Mouse (Mus musculus): ENCODE measurements at regions not wholly inside any gene's neighbourhood (a gene's known extent, or its start where the extent isn't known, plus 50 kb on each side); places are given as distances from the start of the nearest gene placed in this dataset.
"Not testable (repeated sequence)": the region's sequence is repeated elsewhere in the genome, so short reads cannot be mapped to it uniquely, and the experiment has no call there.

DNA sequence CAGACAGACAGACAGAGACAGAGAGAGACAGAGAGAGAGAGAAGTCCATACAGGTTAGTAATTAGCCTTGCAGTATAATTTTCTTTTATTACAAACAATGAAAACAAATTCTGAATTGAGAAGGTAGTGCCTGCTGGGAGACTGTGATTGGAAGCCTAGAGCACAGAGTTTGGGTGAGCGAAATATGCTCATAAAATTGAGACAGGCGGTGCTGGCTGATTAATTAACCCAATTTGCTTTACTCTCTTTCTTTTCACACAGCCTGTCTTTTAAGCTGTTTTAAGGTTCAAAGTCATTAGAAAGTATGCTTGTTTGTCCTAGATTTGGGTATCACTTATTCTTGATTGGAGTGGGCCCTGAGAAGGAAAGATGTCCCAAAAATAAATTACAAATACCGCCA, 816.1 kb downstream of the Car8 start:
- no peak for DNase-seq (ENCODE audit: low spot score in 2 of 2)

DNA sequence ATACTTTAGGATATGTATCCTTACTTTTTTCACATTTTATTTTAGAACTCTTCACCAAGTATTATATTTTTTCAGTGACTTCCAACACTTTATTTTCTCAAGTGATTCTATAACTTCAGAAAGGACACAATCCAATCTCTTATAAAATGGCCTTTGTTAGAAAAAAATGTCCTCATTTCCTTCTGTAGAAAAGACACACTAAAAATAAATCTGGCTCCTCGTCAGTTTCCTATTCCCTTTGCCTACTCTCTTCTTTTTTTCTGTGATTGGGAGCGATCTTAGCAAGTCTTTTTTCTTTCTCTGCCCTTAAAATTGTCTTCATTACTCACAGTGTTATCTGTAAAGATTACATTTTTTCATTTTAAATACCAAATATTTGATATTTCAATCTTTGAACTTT, 824.5 kb downstream of the Car8 start:
- DNase-seq (ENCODE audit: low spot score in 2 of 2): no peak

DNA sequence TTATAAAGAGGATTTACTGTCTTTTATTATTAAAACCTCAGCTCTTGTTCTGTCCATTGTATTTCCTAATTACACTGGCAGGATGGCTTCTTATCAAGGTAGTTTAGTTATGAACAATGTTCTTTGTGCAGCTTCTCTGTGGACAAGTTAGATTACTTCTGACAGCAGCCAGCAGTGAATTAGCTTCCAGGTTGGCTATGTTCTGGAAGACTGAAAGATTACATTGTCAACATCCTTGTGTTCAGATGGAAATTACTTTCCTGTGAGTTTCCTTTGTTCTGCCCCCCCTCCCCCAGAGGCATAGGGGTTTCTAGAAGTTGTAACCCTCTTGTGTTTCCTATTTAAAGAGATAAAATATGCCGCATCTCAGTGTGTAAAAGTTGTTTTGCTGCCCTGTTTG, 846.1 kb downstream of the Car8 start:
- DNase-seq (ENCODE audit: low spot score in 2 of 2): no peak

DNA sequence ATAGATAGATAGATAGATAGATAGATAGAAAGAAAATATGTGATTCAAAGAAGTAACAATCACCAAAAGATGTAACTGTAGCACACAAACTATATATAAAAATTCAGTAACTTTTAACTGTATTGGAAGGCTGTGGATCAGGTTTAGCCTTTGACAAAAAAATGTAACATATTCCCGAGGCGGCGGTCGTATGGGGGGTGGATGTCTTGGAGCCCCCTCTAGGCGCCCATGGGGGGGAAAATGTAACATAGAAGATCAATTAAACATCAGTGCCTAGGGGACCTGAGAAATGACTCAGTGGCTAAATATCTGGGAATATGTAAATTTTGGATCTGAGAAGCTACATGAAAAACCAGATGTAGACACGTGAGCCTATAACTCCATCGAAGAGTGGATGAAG, 847.2 kb downstream of the Car8 start:
- DNase-seq (ENCODE audit: low spot score in 2 of 2): no peak

DNA sequence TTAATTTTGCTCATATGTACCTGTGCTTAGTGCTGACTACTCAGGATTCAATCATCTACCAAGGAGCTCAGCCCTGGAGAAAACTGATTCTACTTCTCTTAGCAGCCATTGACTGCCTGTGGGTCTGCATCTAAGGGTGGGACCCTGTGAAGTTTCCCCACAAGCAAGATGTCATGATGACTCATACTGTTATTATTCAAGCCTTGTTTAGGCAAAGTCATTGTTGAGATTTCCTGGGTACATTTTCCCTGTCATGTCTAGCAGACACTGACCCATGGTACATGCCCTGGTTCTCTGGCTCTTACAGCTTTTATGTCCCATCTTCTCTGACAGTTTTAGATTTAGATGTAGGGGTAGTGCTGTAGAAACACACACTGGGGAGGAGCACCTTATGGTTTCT, 853.8 kb downstream of the Car8 start:
- no peak for DNase-seq (ENCODE audit: low spot score in 2 of 2)

DNA sequence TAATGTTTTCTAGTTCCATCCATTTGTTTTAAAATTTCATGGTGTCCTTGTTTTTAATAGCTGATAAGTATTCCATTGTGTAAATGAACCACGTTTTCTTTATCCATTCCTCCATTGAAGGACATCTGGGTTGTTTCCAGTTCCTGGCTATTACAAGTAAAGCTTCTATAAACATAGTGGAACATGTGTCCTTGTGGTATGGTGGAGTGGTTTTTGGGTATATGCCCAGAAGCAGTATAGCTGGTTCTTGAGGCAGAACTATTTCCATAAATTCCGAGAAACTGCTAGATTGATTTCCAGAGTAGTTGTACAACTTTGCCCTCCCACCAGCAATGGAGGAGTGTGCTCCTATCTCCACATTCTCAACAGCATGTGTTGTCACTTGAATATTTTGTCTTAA, 858.8 kb downstream of the Car8 start:
- no peak for DNase-seq (ENCODE audit: low spot score in 2 of 2)

DNA sequence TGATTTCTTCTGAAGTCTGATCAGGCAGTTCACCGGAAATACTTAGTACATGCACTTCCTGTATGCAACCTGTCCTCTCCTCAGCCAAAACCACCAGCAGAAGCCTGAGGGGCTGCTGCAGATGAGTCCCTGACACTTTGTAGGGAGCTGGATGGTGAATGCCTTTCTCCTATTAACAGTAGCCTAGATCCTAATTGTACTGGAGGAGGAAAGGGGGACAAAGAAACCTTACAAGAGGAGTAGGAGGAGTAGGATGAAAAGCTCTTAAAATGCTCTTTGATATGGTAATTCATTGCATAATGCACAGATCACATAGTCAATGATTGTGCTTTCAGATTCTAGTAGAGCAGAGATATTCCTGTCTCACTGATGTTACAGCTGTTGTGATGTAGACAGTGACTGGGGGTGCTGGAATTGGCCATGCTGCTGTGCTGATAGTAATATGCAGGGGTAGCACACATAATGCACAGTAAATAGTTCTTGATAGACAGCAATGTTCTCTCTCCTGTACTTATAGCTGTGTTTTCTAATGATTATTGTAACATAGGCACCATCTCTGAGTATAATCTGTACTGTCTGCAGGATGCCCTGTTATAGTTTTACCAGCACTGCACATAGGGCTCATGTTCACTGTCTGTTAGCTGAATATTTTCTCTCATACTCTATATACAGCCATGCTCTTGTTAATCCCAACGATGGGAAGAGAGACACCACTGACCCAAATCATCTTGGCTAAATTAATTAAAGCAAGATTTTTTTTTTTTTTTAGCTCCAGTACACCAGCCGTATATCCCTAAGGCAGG, 874.4 kb downstream of the Car8 start:
- peak in 1 of 2 experiments; percentile 4 for DNase-seq (ENCODE audit: low spot score in 2 of 2)

DNA sequence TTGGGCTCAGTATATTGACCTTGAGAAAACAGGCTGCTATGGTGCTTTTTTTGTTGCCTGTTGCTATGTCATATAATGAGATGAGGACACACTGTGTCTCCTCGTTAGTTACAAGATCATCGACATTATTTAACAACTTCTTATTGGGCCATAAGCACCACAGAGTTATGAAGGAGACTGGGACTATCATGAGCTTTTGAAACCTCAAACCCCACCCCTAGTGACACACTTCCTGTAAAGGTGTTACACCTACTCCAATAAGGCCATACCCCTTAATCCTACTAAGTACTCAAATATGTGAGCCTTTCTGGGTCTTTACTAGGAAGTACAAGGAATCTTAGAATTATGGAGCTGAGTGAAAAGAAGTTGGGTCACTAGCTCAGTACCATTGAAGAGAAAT, 875.3 kb downstream of the Car8 start:
- no peak for DNase-seq (ENCODE audit: low spot score in 2 of 2)

DNA sequence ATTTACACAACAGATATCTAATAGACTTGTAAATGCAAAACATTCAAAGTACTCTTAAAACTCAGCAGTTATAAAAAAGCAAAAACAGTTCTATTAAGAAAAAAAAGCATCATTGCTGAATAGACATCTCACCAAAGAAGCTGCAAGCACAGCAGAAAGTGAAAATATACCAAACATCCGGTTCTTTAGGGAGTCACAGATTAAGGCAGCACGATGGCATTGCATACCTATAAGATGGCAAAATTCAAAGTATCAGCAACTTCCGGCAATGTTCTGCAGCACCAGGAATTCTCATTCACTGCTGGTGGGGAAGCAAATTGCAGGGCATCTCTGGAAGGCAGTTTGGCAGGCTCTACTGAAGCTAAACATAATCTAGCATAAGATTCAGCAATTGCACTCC, 882.6 kb downstream of the Car8 start:
- no peak for DNase-seq (ENCODE audit: low spot score in 2 of 2)

DNA sequence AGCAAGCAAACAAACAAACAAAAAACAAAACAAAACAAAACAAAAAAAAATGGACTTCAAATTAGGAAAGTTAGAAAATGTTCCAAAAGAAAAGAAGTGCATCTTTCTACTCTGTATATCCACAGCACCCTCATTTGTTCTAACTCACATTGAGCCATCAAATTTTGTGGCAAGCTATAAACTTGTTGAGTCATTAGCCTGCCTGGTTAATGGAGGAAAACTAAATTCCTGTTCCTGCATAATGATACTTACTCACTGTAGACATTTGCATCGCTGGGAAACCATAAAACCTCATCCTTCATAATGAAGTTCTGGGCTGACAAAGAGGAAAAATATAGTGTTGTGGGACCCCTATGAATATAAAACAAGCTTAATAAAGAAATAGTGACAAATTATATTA, 891.5 kb downstream of the Car8 start:
- DNase-seq (ENCODE audit: low spot score in 2 of 2): no peak

DNA sequence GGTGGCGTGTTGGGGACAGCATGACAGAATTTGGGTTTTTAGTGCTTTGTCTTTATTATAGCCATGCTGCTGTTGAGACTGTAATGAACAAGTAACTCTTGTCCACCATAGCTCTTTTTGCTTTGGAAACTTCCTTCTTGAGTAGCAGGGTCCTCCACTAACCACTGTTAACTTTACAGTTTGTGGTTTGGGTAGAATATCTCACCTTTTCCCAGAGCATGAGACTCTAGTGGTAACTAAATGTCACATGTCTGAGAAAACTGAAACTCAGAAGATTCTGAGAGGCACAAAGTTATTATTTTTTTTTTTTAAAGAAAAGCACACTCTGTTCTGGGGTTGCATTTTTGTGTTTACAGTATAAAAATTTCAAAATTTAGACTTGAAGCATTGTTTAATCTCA, 897.7 kb downstream of the Car8 start:
- DNase-seq (ENCODE audit: low spot score in 2 of 2): peak in 1 of 2 experiments; percentile 36

DNA sequence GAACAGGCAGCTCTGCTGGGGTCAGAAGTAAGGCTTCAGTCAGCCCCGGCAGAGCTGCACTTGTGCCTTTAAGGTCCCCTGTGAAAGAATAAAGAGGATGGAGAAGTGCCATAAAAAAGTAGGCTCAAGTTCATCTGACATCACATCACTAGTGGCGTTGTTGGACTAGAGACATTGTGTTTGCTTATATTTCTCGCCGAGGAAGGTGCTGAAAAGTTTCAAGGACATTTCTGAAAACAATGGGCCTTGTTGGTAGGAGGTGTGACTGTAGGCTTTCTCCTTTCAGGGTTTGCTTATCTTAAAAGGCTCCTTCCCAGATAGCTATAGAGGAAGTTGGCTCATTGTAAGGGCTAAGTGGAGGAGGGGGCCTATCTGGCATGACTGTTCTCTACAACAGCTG, 924.6 kb downstream of the Car8 start:
- no peak for DNase-seq (ENCODE audit: low spot score in 2 of 2)

DNA sequence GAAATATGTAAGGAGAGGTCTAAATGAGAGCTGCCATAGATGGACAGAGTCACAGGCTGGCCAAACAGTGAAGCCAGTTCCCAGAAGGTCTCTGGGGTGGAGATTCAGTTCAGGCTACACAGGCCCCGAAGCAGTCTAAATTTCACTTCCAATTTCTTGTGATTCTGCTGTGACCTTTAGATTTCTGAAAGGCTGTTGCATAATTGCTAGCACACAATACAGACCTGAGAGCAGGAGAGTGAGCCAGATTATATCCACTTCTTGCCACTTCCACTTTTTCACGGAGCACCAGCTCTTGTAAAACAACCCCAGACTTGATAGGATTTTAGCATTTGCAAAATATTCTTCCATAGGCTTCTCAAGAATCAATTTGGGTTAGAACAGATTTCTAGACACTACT, 925.6 kb downstream of the Car8 start:
- no peak for DNase-seq (ENCODE audit: low spot score in 2 of 2)

DNA sequence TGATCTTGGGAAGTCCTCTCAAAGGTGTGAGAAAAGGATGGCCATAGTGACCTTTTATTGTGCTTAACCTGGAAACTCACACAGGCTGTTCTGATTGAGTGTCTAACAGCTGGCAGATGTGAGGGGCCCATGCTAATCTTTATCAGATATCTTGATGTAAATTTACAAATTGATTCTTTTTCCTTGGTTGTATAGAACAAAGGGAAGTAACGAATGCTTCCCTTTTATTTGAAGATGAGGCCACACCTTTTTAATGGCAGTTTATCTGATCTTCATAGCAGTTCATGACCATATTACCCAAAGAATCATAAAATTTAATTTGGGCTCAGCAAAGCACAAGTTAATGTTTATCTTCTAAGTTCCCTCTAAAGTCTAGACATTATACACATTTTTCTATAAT, 926.7 kb downstream of the Car8 start:
- no peak for DNase-seq (ENCODE audit: low spot score in 2 of 2)

DNA sequence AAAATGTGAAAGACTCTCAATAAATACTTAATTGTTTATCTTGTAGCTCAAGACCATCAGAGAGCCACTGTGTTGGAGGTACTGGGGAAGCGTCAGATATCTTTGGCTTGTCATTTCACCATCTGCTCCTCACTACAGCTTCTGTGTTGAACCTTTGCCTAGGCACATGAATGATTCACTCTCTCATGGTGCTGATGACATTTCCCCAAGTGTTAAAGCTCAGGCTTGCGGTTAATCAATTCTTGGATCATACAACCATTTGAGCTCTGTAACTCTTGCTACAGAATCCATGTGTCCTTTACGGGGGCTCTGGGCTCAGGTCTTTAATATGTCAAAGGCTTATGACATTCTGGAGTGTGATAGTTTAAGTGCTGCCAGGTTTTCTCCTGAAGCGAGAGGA, 969.8 kb downstream of the Car8 start:
- no peak for DNase-seq (ENCODE audit: low spot score in 2 of 2)

DNA sequence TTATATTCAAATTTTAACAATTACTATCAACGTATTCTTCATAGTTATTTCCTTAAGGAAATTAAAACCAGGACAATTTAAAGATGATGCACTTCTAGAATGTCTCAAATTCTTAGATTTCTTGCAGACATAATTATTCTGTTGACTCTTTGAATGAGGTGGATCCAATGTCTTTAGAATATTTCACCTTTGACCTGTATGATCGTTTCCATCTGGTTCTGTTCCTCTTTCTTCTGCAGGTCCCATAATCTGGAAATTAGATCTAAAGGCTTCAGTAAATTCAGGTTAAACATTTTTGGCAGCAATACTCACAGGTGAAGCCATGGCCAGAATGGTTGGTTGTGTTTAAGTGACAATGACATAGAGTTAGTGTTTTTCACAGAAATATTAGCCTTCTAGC, 982.4 kb downstream of the Car8 start:
- DNase-seq (ENCODE audit: low spot score in 2 of 2): no peak

DNA sequence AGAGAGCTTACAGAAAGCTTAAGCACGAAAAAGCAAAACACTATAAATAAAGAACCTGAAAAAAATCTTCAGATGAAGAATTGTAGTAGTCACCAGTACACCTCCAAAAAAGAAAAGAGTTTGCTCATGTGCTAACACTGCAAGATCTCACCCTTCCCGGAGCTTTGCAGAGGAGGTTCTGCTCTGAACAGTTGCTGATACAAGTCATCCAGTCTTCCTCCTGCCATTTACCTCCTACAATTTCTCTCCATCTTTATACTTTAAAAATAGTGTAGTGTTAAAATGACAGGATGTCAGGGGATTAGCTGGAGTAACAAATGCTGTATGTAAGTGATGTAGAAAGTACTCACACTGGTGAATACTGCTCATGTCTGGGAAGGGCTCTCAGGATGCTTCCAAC, 985.2 kb downstream of the Car8 start:
- no peak for DNase-seq (ENCODE audit: low spot score in 2 of 2)

DNA sequence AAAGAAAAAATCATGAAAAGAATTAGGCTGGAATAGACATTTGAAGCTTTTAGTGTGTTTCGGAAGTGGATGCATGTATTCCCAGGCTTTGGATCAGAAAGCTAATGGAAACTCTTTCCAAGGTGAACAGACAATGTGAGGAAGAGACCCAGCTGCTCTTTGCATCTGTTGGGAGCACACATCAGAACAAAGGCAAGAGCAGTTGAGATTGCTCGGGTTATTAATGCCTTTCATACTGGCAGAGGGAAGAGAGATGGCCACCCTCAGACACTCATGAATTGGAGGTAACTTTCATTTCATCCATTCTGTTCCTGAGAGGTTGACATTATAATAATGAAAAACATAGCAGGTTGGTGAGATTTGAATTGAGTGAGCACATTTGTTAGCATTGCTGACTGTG, 987.2 kb downstream of the Car8 start:
- no peak for DNase-seq (ENCODE audit: low spot score in 2 of 2)

DNA sequence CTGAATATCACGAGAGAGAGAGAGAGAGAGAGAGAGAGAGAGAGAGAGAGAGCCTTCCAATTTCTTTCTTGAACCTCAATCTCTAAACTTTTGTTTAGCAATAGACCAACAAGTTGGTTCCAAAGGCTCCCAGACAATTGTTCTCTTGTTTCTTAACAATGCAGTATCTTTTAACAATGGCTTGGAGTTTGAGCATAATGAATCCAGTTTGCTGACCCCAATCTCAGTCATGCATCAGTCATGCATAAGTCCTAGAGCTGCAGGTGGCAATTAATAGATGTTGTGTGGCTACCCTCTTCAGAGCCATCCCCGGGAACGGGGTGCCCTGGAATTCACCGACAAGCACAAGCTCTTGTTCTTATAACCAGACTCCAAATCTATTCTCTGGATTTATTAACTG, 991.0 kb downstream of the Car8 start:
- no peak for DNase-seq (ENCODE audit: low spot score in 2 of 2)

DNA sequence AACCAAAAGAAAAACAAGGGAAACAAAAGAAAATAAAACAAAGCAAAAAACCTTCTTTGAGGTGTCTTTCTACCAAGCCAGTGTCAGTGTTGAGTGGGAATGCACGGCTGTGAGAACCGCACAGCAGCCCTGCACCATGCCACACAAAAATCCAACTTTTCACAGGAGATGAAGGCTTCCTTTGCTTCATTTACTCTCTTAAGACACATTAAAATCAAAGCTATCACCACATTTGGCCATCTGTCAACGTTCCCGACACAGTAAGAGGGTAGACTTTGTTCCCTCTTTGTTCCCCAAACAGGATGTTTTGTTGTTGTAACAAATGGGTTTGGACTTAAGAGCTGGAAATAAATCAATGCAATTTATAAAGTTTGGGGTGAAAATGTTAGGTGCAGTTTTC, 991.6 kb downstream of the Car8 start:
- no peak for DNase-seq (ENCODE audit: low spot score in 2 of 2)

DNA sequence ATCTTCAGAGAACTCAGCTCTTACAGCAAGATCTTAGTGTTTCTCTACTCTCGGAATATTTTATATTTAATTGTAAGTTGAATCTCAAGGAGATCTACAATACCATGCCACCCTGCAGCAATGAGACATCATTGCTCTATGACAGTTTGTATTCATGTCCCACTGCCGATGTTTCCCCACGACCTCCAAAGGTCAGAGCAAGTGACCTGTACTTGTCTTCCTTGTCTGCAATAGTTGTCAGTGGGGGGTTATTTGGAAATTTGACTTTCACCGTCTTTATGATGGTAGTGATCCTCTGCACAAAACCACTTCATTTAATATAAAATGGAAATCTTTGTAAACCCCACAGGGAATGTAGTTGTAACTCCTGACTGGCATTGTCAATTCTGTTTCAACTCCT, 992.0 kb downstream of the Car8 start:
- DNase-seq (ENCODE audit: low spot score in 2 of 2): no peak

DNA sequence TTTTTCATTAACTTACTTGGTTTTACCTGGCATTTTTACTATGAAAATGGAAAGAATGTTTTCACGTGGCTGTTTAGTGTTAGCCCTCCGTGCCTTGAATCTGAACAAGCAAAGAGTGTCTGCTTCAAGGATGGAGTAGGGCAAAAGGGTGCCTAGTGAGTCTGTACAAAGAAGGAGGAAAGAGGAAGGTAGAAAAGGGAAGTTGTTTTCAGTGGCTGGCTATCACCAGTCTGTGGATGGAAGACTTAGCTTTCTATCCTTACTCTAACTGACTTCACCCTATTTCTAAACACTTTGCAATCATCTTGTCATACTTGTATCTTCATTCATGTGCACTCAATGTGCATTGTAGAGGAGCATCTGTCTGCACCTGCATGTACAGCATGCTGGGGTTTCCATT, 993.2 kb downstream of the Car8 start:
- DNase-seq (ENCODE audit: low spot score in 2 of 2): no peak

DNA sequence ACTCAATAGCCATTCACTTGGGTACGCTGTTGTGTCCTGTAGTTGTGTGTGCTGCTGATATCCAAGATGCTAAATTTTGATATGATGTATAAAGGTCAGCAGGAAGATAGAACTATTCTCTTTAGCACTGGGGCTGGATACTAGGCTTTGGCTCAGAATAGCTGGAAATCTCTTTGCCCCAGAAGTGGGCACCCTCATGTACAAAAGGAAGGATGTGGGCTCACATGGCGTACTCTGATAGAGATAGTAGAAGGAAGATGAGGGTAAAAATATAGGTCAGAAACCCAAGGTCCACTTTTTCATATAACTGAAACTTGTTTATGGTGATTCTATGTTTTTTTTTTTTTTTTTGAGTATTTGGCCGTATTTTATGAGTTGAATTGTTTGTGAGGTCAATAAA, 1001.0 kb downstream of the Car8 start:
- DNase-seq (ENCODE audit: low spot score in 2 of 2): no peak

DNA sequence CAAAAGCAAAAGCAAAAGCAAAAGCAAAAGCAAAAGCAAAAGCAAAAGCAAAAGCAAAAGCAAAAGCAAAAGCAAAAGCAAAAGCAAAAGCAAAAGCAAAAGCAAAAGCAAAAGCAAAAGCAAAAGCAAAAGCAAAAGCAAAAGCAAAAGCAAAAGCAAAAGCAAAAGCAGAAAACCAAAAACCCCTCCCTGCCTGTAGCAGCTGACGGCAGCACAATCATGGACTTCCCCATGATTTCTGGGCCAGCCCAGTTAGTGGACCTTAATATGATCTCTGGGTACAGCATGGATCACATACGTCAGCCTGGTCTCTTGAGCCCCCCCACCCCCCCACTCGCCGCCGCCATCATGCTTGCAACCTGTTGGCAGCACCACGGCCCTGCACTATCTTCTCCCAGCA, 1004.3 kb downstream of the Car8 start:
- not testable (repeated sequence) for DNase-seq (ENCODE audit: low spot score in 2 of 2)
